Mouse (Mus musculus) neural tube, embryonic 15.5 days (tissue): ENCODE measurements around the gene Acer3. TPM values are rescaled to one million over a fixed set of nuclear protein-coding genes. Genes with fewer than 3 reads are reported as not detected.

Source experiments
- ATAC-seq: fragments of 200-750 bp; cut with Nextera tagmentation; 2 replicates; pipeline ENCODE4 v1.8.0; 2017; ENCODE audit warnings: mild to moderate bottlenecking, moderate TSS enrichment, moderate library complexity; ENCODE audit not compliant: low FRiP score
- H3K27ac ChIP-seq: fragments of 300-500 bp; sonication (generic); replicated peaks from 2 replicates; pipeline ENCODE4 v1.5.1; 2015; ENCODE audit warnings: mild to moderate bottlenecking, inconsistent platforms
- H3K27me3 ChIP-seq: fragments of 300-500 bp; sonication (generic); replicated peaks from 2 replicates; pipeline ENCODE4 v1.6.1; 2015; ENCODE audit warnings: inconsistent platforms
- H3K36me3 ChIP-seq: fragments of 300-500 bp; sonication (generic); 2 replicates; pipeline ENCODE4 v1.6.1; 2015; ENCODE audit warnings: inconsistent platforms
- H3K4me1 ChIP-seq: fragments of 300-500 bp; sonication (generic); 2 replicates; pipeline ENCODE4 v1.6.1; 2015; ENCODE audit warnings: inconsistent platforms
- H3K4me2 ChIP-seq: fragments of 300-500 bp; sonication (generic); 2 replicates; pipeline ENCODE4 v1.6.1; 2015; ENCODE audit warnings: inconsistent platforms, mild to moderate bottlenecking, moderate library complexity
- H3K4me3 ChIP-seq: fragments of 300-500 bp; sonication (generic); replicated peaks from 2 replicates; pipeline ENCODE4 v1.5.1; 2015; ENCODE audit warnings: mild to moderate bottlenecking, inconsistent platforms
- H3K9ac ChIP-seq: fragments of 300-500 bp; sonication (generic); replicated peaks from 2 replicates; pipeline ENCODE4 v1.6.1; 2015; ENCODE audit warnings: mild to moderate bottlenecking, inconsistent platforms
- H3K9me3 ChIP-seq: fragments of 300-500 bp; sonication (generic); replicated peaks from 2 replicates; pipeline ENCODE4 v1.6.1; 2016; ENCODE audit warnings: inconsistent platforms
- WGBS: fragments of 180-500 bp; shearing (Covaris S2); methylation state at CpG from one replicate; pipeline ENCODE4 v1.1.7; 2015; ENCODE audit warnings: mixed read lengths; 5-methylcytosine and 5-hydroxymethylcytosine counted together
- polyA plus RNA-seq: library from polyadenylated mRNA; unstranded; fragments of >200 nt; fragmentation: Nextera tagmentation; extraction: Ambion mirVana; gene quantifications from 2 replicates; pipeline ENCODE4 v1.2.1, GENCODE M21; 2015

Gene Acer3
- polyA plus RNA-seq, 1 experiment from 2014 or later: 28.4 TPM

DNA sequence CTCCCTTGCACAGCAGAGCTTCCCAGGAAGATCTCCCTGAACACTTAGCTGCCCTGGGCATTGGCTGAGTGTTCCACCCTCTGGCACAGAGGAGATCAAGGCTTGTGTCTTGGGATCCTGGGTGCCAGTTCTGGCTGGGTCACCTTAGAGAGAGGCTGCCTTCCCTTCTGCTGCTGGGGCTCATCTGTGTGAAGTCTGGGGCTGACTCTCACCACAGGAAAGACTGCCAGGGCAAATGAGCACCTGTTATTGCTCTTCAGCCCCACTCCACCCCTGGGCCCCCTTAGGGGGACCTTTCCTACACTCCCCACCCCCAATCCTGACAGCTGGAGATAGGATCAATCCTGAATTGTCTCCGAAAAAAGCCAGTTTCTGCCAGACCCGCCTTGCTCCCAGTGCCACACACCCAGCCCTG, 143.9 kb downstream of the Acer3 start:
- H3K27ac ChIP-seq: no peak overlapping the region
- ATAC-seq: peak; percentile 1; the same call in 1 of the 2 replicates
- peaks cover 38% of the 10 kb centered on the region for H3K4me1 ChIP-seq
- no peaks in the 10 kb centered on the region for H3K27me3 ChIP-seq
- H3K4me2 ChIP-seq: peak overlapping the region; percentile 74
- H3K9ac ChIP-seq: peak overlapping the region; percentile 89
- WGBS: 58% methylated on average over 2 of the region's 2 CpGs
- peak overlapping the region; percentile 96 for H3K4me3 ChIP-seq
- no peaks in the 10 kb centered on the region for H3K36me3 ChIP-seq
- H3K9me3 ChIP-seq: no peaks in the 10 kb centered on the region

DNA sequence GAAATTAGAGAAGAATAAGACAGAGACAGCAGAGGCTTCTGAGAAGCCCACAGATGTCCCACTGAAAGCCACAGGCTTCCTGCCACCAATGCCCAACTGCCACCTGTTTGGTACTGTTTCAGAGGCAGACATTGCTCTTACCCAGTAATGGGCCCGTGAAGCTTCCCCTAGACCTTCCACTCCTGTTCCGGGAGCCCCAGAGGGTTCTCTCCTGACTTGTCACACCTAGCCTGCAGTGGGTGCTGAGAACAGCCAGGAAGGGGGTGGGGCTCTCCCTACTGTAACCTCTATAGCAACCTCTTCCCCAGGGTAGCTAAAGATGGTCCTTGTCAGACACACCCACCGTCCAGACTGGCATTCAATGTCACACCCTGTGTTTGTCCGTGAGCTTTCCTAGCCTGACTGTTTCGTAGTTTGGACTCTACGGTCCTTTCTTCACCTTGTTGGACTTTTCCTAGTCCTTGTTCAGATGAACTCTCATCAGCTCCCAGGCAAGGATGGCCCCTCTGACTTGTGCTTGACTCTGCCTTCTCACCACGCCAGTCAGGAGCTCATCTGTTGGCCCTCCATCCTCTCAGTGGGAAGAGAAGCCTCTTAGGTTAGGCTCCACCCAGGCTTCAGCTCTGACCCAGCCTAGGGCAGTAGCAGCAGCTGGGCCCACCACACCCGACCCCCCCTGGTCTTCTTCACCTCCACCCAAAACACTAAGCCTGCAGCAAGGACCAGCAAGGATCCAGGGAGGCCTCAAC, 144.5 kb downstream of the Acer3 start:
- WGBS: 82% methylated on average over 8 of the region's 8 CpGs
- no peak for ATAC-seq
- Histone ChIP-seq H3K27me3 (no peaks in the 10 kb centered on the region), H3K36me3 (no peaks in the 10 kb centered on the region), H3K4me3 (peak overlapping the region; percentile 96), H3K4me1 (peaks cover 38% of the 10 kb centered on the region), H3K4me2 (peak overlapping the region; percentile 74), H3K27ac (no peak overlapping the region), H3K9ac (peak overlapping the region; percentile 89; the same call in 1 of the 2 replicates), H3K9me3 (no peaks in the 10 kb centered on the region)

DNA sequence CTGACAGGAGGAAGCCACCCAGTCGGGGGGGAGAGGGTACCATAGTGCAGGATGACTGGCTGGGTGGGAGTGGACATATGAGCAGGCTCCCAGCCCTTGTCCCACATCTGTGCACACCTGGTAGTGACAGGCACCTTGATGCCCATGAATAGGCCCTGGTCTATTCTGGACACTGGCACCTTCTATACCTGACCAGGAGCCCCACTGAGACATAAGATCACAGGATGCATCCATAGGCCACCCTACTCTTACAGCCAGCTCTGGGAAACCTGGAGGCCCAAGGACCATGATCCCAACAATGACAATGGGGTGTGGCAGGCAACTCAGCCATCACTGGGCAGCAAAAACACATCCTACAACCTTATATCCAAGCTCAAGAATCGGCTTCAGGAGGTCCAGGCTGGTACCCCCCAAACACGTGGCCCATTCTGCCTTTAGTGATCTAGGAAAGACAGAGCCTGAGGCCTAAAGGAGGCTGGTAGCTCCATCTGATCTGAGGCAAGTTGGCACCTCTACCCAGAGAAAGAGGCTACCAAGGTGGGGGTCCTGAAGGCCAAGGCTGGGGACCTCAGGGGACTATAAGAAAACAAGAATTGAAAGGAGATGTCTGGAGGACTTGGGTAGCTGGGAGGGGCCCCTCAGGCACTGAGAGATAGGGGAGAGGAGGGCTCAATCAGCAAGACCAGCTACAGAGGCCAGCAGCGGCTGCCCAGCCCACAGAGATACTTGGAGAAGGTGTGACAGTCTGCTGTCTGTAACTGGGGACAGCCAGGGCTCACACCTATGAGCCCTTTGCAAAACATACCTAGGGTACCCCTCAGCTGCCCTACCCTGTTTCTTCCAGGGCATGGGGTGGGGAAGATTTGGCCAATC, 145.9 kb downstream of the Acer3 start:
- no peak overlapping the region for H3K4me2 ChIP-seq
- no peaks in the 10 kb centered on the region for H3K9me3 ChIP-seq
- no peaks in the 10 kb centered on the region for H3K36me3 ChIP-seq
- no peak for ATAC-seq
- WGBS: 85% methylated on average over 4 of the region's 4 CpGs
- H3K27ac ChIP-seq: no peak overlapping the region
- H3K4me3 ChIP-seq: no peak overlapping the region
- peaks cover 42% of the 10 kb centered on the region for H3K4me1 ChIP-seq
- H3K27me3 ChIP-seq: no peaks in the 10 kb centered on the region
- H3K9ac ChIP-seq: no peak overlapping the region

DNA sequence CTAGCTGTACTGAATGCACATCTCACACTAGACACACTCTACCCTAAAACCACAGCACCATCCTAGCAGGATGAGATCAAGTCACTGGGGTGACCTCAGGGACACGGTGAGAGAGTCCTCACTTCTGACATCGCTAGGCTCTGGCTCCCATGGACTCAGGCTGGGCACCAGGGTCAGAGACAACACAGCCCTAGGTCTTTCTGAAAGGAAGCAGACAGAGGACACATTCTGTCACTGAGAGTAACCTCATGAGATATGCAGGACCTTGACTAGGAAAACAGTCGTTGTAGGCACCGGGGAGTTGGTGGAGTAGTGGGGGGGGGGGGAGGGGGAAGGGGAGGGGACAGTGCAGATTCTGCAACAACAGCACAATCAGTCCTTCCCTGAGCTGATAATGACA, 147.6 kb downstream of the Acer3 start:
- WGBS: 59% methylated on average over 4 of the region's 4 CpGs
- Histone ChIP-seq H3K36me3 (no peaks in the 10 kb centered on the region), H3K4me3 (no peak overlapping the region), H3K9ac (no peak overlapping the region), H3K27ac (no peak overlapping the region), H3K4me1 (peaks cover 38% of the 10 kb centered on the region), H3K4me2 (no peak overlapping the region), H3K9me3 (no peaks in the 10 kb centered on the region), H3K27me3 (no peaks in the 10 kb centered on the region)
- ATAC-seq: no peak

DNA sequence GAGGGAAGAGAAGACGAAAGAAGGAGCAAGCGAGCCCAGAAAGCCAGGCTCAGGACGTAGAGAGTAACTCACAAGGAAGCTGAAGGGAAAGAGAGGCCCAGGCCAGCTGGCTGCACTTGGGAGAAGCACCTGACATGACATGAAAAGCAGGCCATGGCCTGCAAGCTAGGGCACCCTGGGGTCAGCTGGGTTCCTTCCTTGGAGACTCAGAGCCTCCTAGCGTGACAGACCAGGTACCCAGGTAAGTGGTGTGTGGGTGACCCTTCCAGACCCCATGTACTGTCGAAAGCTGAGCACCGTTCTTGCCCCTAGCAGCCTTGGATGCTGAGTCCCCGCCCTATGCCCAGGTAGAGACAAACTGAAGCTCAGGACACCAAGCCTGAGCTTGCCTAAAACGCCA, 148.3 kb downstream of the Acer3 start:
- Histone ChIP-seq H3K27me3 (no peaks in the 10 kb centered on the region), H3K4me1 (peaks cover 36% of the 10 kb centered on the region), H3K27ac (no peak overlapping the region), H3K9me3 (no peaks in the 10 kb centered on the region), H3K9ac (no peak overlapping the region), H3K4me3 (no peak overlapping the region), H3K36me3 (no peaks in the 10 kb centered on the region), H3K4me2 (no peak overlapping the region)
- no peak for ATAC-seq
- 87% methylated on average over 8 of the region's 8 CpGs for WGBS

DNA sequence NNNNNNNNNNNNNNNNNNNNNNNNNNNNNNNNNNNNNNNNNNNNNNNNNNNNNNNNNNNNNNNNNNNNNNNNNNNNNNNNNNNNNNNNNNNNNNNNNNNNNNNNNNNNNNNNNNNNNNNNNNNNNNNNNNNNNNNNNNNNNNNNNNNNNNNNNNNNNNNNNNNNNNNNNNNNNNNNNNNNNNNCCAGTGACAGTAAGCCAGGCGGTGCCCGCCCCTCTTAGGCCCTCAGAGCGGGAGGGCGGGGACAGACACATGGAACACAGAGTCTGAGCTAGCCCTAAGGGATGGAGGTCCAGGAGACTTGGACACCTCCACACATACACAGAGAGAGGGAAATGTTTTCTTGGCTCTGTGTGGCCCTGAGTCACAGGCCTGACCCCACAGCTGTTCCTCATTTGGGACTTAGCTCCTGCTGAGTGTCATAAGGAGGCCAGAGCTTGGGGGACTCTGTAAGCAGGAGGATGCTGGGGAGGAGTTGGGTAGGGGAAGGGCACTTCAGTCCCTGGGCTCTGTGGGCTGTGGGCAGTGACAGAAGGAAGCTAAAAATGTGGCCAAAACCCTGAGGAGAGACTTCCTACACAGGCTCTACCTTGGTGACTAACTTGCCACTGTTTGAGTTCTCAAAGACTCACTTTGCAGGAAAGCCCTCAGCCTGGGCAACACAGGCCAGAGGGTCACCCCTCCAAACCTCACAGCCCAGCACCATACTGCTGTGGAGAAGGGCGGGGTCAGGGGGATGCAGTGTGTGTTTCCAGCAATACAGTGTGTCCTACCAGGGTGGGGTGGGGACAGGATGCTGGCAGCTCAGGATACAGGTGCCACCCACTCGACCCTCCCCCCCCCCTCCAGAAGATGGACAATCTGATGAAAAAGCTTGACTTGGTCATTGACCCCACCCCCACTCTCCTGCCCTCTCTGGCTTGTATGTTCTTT, 149.6 kb downstream of the Acer3 start:
- Histone ChIP-seq H3K4me3 (no peak overlapping the region), H3K4me2 (no peak overlapping the region), H3K36me3 (no peaks in the 10 kb centered on the region), H3K27me3 (no peaks in the 10 kb centered on the region), H3K27ac (no peak overlapping the region), H3K9ac (no peak overlapping the region), H3K9me3 (no peaks in the 10 kb centered on the region), H3K4me1 (peaks cover 23% of the 10 kb centered on the region)
- ATAC-seq: no peak
- WGBS: 74% methylated on average over 6 of the region's 6 CpGs

DNA sequence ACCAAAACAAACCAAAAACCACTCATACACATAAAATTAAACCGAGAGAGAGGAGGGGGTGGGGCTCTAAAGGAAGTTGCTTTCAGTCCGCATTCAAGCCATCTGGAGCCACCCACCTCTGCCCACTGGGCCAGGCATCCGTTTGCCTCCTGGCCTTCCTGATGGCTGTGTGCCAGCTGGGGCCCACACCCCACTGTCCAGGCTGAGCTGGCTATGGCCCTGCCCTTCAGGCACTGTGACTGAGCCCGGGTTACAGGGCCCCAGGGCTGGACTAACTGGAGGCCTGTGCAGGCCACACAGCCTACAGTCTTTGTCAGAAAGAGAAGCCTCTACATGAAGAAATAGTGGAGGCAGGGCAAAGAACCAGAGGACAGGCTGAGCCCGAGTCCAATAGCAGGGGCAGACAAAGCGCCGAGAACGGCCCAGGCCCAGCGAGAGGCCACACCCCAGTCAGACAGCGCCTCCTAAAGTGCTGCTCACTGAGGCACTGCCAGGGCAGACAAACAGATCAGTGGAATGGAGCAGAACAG, 155.9 kb downstream of the Acer3 start:
- 0 out of 2 replicates have a peak, but pooled peaks have one; percentile 30 for ATAC-seq
- no peak overlapping the region for H3K9ac ChIP-seq
- peaks cover 20% of the 10 kb centered on the region for H3K4me1 ChIP-seq
- no peaks in the 10 kb centered on the region for H3K27me3 ChIP-seq
- peaks cover 6% of the 10 kb centered on the region for H3K36me3 ChIP-seq
- WGBS: 46% methylated on average over 10 of the region's 10 CpGs
- H3K4me2 ChIP-seq: no peak overlapping the region
- no peaks in the 10 kb centered on the region for H3K9me3 ChIP-seq
- H3K4me3 ChIP-seq: no peak overlapping the region
- peak overlapping the region; percentile 48; the same call in 1 of the 2 replicates for H3K27ac ChIP-seq

DNA sequence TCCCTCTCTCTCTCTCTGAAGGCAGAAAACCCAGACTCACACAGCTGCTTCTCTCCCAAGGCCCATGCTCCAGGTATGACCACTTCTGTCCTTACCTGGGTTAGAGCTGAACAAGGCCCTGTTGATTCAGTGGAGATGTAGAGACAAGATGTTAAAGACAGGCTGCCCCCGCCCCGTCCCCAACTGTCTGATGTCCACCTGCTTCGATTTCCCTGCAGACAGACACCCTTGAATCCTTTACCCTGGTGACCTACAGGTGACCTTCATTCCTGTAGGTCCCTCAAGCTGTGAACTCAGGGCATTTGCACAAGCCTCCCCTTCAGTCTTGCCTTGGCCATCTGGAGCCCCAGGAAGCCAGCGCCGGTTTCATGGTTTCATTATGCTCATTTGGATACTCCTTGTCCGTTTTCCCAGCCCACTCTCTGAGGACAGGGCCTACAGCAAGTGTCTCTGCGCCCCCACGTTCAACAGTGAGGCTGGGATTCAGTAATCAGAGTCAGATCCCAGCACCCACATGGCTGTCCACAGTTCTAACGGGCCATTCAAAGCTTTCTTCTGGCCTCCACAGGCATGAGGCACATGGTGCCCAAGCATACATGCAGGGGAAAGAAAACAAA, 156.5 kb downstream of the Acer3 start:
- Histone ChIP-seq H3K4me1 (peaks cover 25% of the 10 kb centered on the region), H3K9ac (no peak overlapping the region), H3K9me3 (no peaks in the 10 kb centered on the region), H3K27me3 (no peaks in the 10 kb centered on the region), H3K4me3 (no peak overlapping the region), H3K4me2 (no peak overlapping the region), H3K27ac (no peak overlapping the region), H3K36me3 (peaks cover 6% of the 10 kb centered on the region)
- ATAC-seq: no peak
- WGBS: 69% methylated on average over 9 of the region's 9 CpGs

DNA sequence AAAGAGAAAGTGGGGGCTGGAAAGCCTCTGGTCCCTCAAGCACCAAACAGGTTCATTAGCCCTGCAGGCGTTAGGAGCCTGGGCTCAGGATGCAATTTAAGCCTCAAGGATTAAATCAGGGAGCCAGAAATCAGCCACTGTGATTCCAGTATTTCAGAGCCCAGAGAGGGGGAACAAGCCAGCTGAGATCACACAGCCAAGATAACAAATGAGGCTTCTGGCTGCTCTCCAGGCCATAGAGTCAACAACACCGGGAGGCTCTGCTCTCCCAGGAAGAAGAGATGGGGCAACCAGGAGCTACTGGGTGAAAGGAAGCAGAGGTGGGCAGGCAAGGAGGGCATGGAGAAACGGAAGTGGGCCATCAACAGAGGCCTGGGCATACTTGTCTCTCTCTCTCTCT, 157.3 kb downstream of the Acer3 start:
- WGBS: 51% methylated on average over 3 of the region's 3 CpGs
- Histone ChIP-seq H3K9ac (no peak overlapping the region), H3K27ac (no peak overlapping the region), H3K4me3 (no peak overlapping the region), H3K27me3 (no peaks in the 10 kb centered on the region), H3K36me3 (peaks cover 6% of the 10 kb centered on the region), H3K4me1 (peaks cover 32% of the 10 kb centered on the region), H3K4me2 (no peak overlapping the region), H3K9me3 (no peaks in the 10 kb centered on the region)
- ATAC-seq: no peak

- Histone ChIP-seq H3K4me3 (no peak overlapping the region), H3K4me2 (no peak overlapping the region), H3K27ac (no peak overlapping the region), H3K9ac (no peak overlapping the region), H3K4me1 (peaks cover 35% of the 10 kb centered on the region), H3K27me3 (no peaks in the 10 kb centered on the region), H3K9me3 (no peaks in the 10 kb centered on the region), H3K36me3 (peaks cover 6% of the 10 kb centered on the region)
- WGBS: 81% methylated on average over 6 of the region's 6 CpGs
- ATAC-seq: no peak
These were observed 158.8 kb downstream of the Acer3 start for GRCm38 (mm10) chr7:98162239-98162638.
